Mouse (Mus musculus) spleen, postnatal 4 days (tissue): ENCODE results near the gene Dnm3.

Experiments used
- DNase-seq, 2 experiments: peaks; one replicate each; pipeline ENCODE4 v3.0.0; 2022; ENCODE audit warnings: low spot score in 2 of 2

The Dnm3 gene

GRCm38 (mm10) chr1:161951009-161951779 lies 526.6 kb downstream of the Dnm3 start:
- no peak for DNase-seq

GRCm38 (mm10) chr1:161942082-161942481 lies 535.8 kb downstream of the Dnm3 start:
- DNase-seq: no peak
